Mouse (Mus musculus) neural tube, embryonic 12.5 days (tissue): Measurements from ENCODE around the gene Rnf7. TPM values are rescaled to one million over a fixed set of nuclear protein-coding genes. Genes with fewer than 3 reads are reported as not detected.
"Not testable (repeated sequence)": the region's sequence is repeated elsewhere in the genome, so short reads cannot be mapped to it uniquely, and the experiment has no call there.

Experiments
- ATAC-seq: fragments of 200-750 bp; cut with Nextera tagmentation; 2 replicates; pipeline ENCODE4 v1.8.0; 2017; ENCODE audit warnings: low read depth, mild to moderate bottlenecking, moderate TSS enrichment, moderate library complexity; ENCODE audit not compliant: low FRiP score
- H3K27ac ChIP-seq: fragments of 300-500 bp; sonication (generic); 2 replicates; pipeline ENCODE4 v1.5.1; 2016
- H3K27me3 ChIP-seq: fragments of 300-500 bp; sonication (generic); replicated peaks from 2 replicates; pipeline ENCODE4 v1.6.1; 2016; ENCODE audit warnings: mild to moderate bottlenecking
- H3K36me3 ChIP-seq: fragments of 300-500 bp; sonication (generic); 2 replicates; pipeline ENCODE4 v1.6.1; 2016; ENCODE audit warnings: mild to moderate bottlenecking
- H3K4me1 ChIP-seq: fragments of 300-500 bp; sonication (generic); 2 replicates; pipeline ENCODE4 v1.6.1; 2016
- H3K4me2 ChIP-seq: fragments of 300-500 bp; sonication (generic); replicated peaks from 2 replicates; pipeline ENCODE4 v1.6.1; 2016; ENCODE audit warnings: mild to moderate bottlenecking
- H3K4me3 ChIP-seq: fragments of 300-500 bp; sonication (generic); 2 replicates; pipeline ENCODE4 v1.5.1; 2016
- H3K9ac ChIP-seq: fragments of 300-500 bp; sonication (generic); 2 replicates; pipeline ENCODE4 v1.6.1; 2016; ENCODE audit warnings: mild to moderate bottlenecking
- H3K9me3 ChIP-seq: fragments of 300-500 bp; sonication (generic); 2 replicates; pipeline ENCODE4 v1.6.1; 2016; ENCODE audit warnings: mild to moderate bottlenecking
- WGBS: fragments of 180-500 bp; shearing (Covaris S2); methylation state at CpG from one replicate; pipeline ENCODE4 v1.1.7; 2016; 5-methylcytosine and 5-hydroxymethylcytosine counted together
- polyA plus RNA-seq: library from polyadenylated mRNA; unstranded; fragments of >200 nt; fragmentation: Nextera tagmentation; extraction: Ambion mirVana; gene quantifications from 2 replicates; pipeline ENCODE4 v1.2.1, GENCODE M21; 2016

The Rnf7 gene
- polyA plus RNA-seq, 1 experiment from 2014 or later: 252 TPM

- no peaks in the 10 kb centered on the region for H3K27me3 ChIP-seq
- no peak overlapping the region for H3K4me2 ChIP-seq
- H3K4me3 ChIP-seq: no peak overlapping the region
- 92% methylated on average over 6 of the region's 6 CpGs for WGBS
- no peak overlapping the region for H3K27ac ChIP-seq
- peaks cover 13% of the 10 kb centered on the region for H3K4me1 ChIP-seq
- no peaks in the 10 kb centered on the region for H3K36me3 ChIP-seq
- no peaks in the 10 kb centered on the region for H3K9me3 ChIP-seq
- H3K9ac ChIP-seq: no peak overlapping the region
- no peak for ATAC-seq
Measured at GRCm38 (mm10) chr9:96502856-96503610, 24.6 kb upstream of the Rnf7 start.

- 84% methylated on average over 7 of the region's 7 CpGs for WGBS
- Histone ChIP-seq H3K27me3 (no peaks in the 10 kb centered on the region), H3K4me2 (no peak overlapping the region), H3K36me3 (no peaks in the 10 kb centered on the region), H3K9me3 (no peaks in the 10 kb centered on the region), H3K9ac (no peak overlapping the region), H3K27ac (no peak overlapping the region), H3K4me1 (peaks cover 8% of the 10 kb centered on the region), H3K4me3 (no peak overlapping the region)
- no peak for ATAC-seq
Measured at GRCm38 (mm10) chr9:96501217-96501616, 22.7 kb upstream of the Rnf7 start.

- H3K36me3 ChIP-seq: no peaks in the 10 kb centered on the region
- H3K27ac ChIP-seq: no peak overlapping the region
- 0 out of 2 replicates have a peak, but pooled peaks cover 7% of the 10 kb centered on the region for H3K4me1 ChIP-seq
- no peaks in the 10 kb centered on the region for H3K27me3 ChIP-seq
- H3K9ac ChIP-seq: no peak overlapping the region
- H3K9me3 ChIP-seq: no peaks in the 10 kb centered on the region
- ATAC-seq: no peak
- no peak overlapping the region for H3K4me2 ChIP-seq
- WGBS: 9% methylated on average over 3 of the region's 3 CpGs
- H3K4me3 ChIP-seq: no peak overlapping the region
Measured at GRCm38 (mm10) chr9:96493212-96493611, 14.7 kb upstream of the Rnf7 start.

DNA sequence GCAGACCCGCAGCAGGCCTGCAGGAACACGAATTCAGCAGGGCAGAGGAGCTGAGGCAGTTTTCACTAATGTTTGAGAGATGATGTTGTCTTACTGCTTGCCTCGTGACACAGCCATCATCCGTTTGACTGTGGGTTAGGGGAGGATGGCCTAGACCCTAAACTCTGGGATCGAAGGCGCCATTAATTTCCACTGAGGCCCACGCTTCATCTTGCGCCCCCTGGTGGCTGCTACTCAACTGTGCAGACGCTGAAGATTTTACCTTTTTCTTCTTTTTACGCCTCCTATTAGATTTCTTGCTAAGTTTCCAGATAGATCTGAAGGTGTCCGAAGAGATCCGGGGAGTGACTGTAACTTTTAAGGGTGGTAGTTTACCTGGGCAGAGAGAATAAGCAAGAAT is 13.3 kb upstream of the Rnf7 start:
- H3K9me3 ChIP-seq: no peaks in the 10 kb centered on the region
- H3K27ac ChIP-seq: no peak overlapping the region
- H3K4me1 ChIP-seq: 0 out of 2 replicates have a peak, but pooled peaks cover 7% of the 10 kb centered on the region
- H3K4me3 ChIP-seq: no peak overlapping the region
- no peak overlapping the region for H3K9ac ChIP-seq
- no peak overlapping the region for H3K4me2 ChIP-seq
- WGBS: 47% methylated on average over 12 of the region's 12 CpGs
- no peaks in the 10 kb centered on the region for H3K36me3 ChIP-seq
- ATAC-seq: no peak
- H3K27me3 ChIP-seq: no peaks in the 10 kb centered on the region

GRCm38 (mm10) chr9:96487869-96488268 is 9.4 kb upstream of the Rnf7 start:
- not testable (repeated sequence) for H3K9me3 ChIP-seq, ATAC-seq, H3K36me3 ChIP-seq, H3K4me1 ChIP-seq, H3K4me3 ChIP-seq, H3K27ac ChIP-seq, H3K27me3 ChIP-seq, H3K9ac ChIP-seq, H3K4me2 ChIP-seq
- 94% methylated on average over 5 of the region's 5 CpGs for WGBS

DNA sequence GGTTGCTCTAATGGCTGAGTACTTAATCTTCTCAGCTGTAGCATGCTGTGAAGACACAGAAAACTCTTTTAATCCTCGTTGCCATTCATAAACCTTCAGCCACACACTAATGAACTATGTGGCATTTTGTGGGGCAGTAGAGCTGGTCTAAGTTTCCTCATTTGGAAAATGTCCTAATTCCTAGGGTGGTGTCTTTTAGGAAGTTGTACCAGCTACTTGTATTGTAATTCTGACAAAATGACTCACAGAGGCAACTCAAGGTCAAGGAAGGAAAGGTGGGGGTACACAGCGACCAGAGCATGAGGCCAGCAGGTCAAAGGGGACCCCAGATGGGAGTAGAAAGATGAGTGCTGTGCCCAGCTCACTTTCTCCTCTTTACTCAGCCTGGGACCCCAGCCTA is 5.2 kb upstream of the Rnf7 start:
- H3K27me3 ChIP-seq: no peaks in the 10 kb centered on the region
- 70% methylated on average over 2 of the region's 2 CpGs for WGBS
- H3K4me1 ChIP-seq: no peaks in the 10 kb centered on the region
- no peaks in the 10 kb centered on the region for H3K9me3 ChIP-seq
- H3K4me2 ChIP-seq: no peak overlapping the region
- no peak for ATAC-seq
- H3K27ac ChIP-seq: no peak overlapping the region
- no peaks in the 10 kb centered on the region for H3K36me3 ChIP-seq
- H3K4me3 ChIP-seq: no peak overlapping the region
- no peak overlapping the region for H3K9ac ChIP-seq

DNA sequence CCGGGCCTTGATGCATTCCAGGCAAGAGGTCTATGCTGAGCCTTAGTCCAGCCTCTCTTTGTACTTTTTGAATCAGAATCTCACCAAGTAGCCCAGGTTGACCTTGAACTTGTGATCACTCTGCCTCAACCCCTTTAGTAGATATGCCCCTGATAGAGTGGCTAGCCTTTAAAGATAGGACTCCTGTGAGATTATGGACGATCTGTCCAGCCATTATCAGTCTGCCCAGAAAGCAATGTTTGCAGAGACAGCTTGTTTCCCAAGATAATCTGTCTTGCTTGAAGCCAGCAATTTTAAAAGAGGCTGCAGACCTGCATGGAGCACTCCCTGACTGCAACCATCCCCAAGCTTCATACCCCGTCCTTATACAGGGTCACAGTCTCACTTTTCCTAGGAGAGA is 4.6 kb upstream of the Rnf7 start:
- H3K4me1 ChIP-seq: no peaks in the 10 kb centered on the region
- no peak overlapping the region for H3K4me3 ChIP-seq
- H3K27me3 ChIP-seq: no peaks in the 10 kb centered on the region
- WGBS: 84% methylated on average over 3 of the region's 3 CpGs
- H3K9ac ChIP-seq: no peak overlapping the region
- H3K4me2 ChIP-seq: no peak overlapping the region
- no peak for ATAC-seq
- H3K9me3 ChIP-seq: no peaks in the 10 kb centered on the region
- H3K27ac ChIP-seq: no peak overlapping the region
- H3K36me3 ChIP-seq: no peaks in the 10 kb centered on the region

- Histone ChIP-seq H3K4me3 (no peak overlapping the region), H3K36me3 (peaks cover 20% of the 10 kb centered on the region), H3K27me3 (no peaks in the 10 kb centered on the region), H3K4me2 (no peak overlapping the region), H3K4me1 (peaks cover 7% of the 10 kb centered on the region), H3K9ac (no peak overlapping the region), H3K27ac (no peak overlapping the region), H3K9me3 (no peaks in the 10 kb centered on the region)
- 75% methylated on average over 3 of the region's 3 CpGs for WGBS
- ATAC-seq: no peak
Measured at GRCm38 (mm10) chr9:96472356-96472755, 6.1 kb downstream of the Rnf7 start.

DNA sequence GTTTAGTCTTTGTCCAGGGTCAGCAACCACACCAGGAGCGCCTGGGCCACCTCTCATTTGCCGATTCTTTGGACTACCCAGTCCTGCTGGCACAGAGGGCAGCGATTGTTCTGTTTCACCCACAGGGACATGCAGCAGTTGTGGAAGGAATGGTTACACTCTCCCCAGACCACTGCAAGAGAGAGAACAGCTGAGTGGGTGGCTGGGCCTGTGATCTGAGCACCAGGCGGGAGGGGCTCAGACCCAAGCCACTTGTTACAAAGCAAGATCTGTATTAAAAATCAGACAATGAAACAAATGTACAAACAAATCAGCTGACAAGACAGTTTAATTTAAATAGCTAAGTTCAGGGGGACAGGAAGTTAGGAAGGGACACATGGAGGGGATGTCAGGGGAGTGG is 6.8 kb downstream of the Rnf7 start:
- H3K36me3 ChIP-seq: peaks cover 25% of the 10 kb centered on the region
- not testable (repeated sequence) for H3K27me3 ChIP-seq, H3K9ac ChIP-seq, ATAC-seq, H3K4me2 ChIP-seq, H3K27ac ChIP-seq, H3K4me3 ChIP-seq, H3K4me1 ChIP-seq, H3K9me3 ChIP-seq
- WGBS: 87% methylated on average over 4 of the region's 4 CpGs

- Histone ChIP-seq H3K9me3 (no peaks in the 10 kb centered on the region), H3K9ac (no peak overlapping the region), H3K4me3 (no peak overlapping the region), H3K27me3 (no peaks in the 10 kb centered on the region), H3K36me3 (peaks cover 25% of the 10 kb centered on the region), H3K4me1 (no peaks in the 10 kb centered on the region), H3K4me2 (no peak overlapping the region), H3K27ac (no peak overlapping the region)
- WGBS: 91% methylated on average over 8 of the region's 8 CpGs
- ATAC-seq: no peak
Measured at GRCm38 (mm10) chr9:96470266-96470974, 8.1 kb downstream of the Rnf7 start.

DNA sequence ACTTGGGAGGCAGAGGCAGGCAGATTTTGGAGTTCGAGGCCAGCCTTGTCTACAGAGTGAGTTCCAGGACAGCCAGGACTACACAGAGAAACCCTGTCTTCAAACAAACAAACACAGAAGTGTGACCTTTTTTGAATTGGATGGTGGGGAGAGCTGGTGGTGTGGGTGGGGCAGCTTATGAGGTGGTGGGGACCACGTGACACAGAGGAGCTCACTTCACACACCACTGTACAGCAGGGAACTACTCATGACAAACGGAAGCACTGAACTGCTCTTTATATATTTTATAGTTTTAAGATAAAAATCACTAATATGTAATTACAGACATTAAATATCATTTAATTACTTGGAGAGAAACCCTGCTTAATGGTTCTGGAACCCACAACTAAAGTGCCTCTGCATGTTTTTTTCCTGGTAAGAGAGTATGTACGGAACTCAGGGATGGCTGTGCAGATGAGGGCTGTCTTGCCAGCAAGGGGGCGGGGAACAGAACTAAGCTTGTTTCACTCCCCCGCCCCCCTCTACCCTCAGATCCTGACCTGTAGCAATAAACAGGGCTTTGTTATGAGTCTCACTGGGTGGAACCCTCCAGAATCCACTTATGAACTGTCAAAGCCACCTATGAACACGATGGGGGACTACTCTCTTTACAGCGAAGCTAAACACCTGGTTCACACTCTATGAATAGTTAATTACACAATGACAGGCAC is 8.8 kb downstream of the Rnf7 start:
- H3K9ac ChIP-seq: no peak overlapping the region
- no peak for ATAC-seq
- H3K9me3 ChIP-seq: no peaks in the 10 kb centered on the region
- H3K36me3 ChIP-seq: peaks cover 25% of the 10 kb centered on the region
- WGBS: 70% methylated on average over 8 of the region's 8 CpGs
- no peaks in the 10 kb centered on the region for H3K4me1 ChIP-seq
- no peak overlapping the region for H3K27ac ChIP-seq
- no peak overlapping the region for H3K4me3 ChIP-seq
- H3K27me3 ChIP-seq: no peaks in the 10 kb centered on the region
- no peak overlapping the region for H3K4me2 ChIP-seq

GRCm38 (mm10) chr9:96463708-96464107 is 14.8 kb downstream of the Rnf7 start:
- Histone ChIP-seq H3K4me2 (no peak overlapping the region), H3K9me3 (peaks cover 11% of the 10 kb centered on the region; the same call in 1 of the 2 replicates), H3K27ac (no peak overlapping the region), H3K9ac (no peak overlapping the region), H3K4me3 (no peak overlapping the region), H3K4me1 (no peaks in the 10 kb centered on the region), H3K27me3 (no peaks in the 10 kb centered on the region), H3K36me3 (peaks cover 21% of the 10 kb centered on the region)
- 78% methylated on average over 10 of the region's 10 CpGs for WGBS
- no peak for ATAC-seq
